Mouse (Mus musculus): ENCODE measurements around the gene Kmt5c. TPM values are rescaled to one million over a fixed set of nuclear protein-coding genes. Genes with fewer than 3 reads are reported as not detected.

The Kmt5c gene
- polyA plus RNA-seq, 1 experiment = 105 TPM

- Histone ChIP-seq H3K27ac (ENCODE audit: insufficient read depth, low read length) (no peak overlapping the region), H3K4me3 (ENCODE audit: extremely low read depth, insufficient read depth, insufficient read length) (peak overlapping the region; percentile 52; the same call in 1 of the 2 replicates), H3K36me3 (ENCODE audit: control insufficient read depth, insufficient read depth, low read length) (no peaks in the 10 kb centered on the region), H3K4me1 (ENCODE audit: control insufficient read depth, insufficient read depth, insufficient read length) (no peaks in the 10 kb centered on the region), H3K27me3 (ENCODE audit: control insufficient read depth, insufficient read depth, low read length) (peaks cover 17% of the 10 kb centered on the region)
- TF ChIP-seq CTCF (IDR thresholded peaks at IDR 0.05; ENCODE audit: extremely low read depth, insufficient read depth, insufficient read length, insufficient replicate concordance) = no peak
- TF ChIP-seq POLR2A (IDR thresholded peaks at IDR 0.05; ENCODE audit: low read depth, low read length) = no peak
- no peak for DNase-seq (ENCODE audit: low read depth in 1 of 2, low spot score in 2 of 2)
- WGBS = 3% methylated on average over 37 of the region's 56 CpGs
Measured at GRCm38 (mm10) chr7:4776861-4777830, 37.2 kb downstream of the Kmt5c start.

GRCm38 (mm10) chr7:4777851-4778637 is 38.1 kb downstream of the Kmt5c start:
- H3K4me3 ChIP-seq (ENCODE audit: extremely low read depth, insufficient read depth, insufficient read length) = no peak overlapping the region
- no peaks in the 10 kb centered on the region for H3K4me1 ChIP-seq (ENCODE audit: control insufficient read depth, insufficient read depth, insufficient read length)
- H3K36me3 ChIP-seq (ENCODE audit: control insufficient read depth, insufficient read depth, low read length) = no peaks in the 10 kb centered on the region
- DNase-seq (ENCODE audit: low read depth in 1 of 2, low spot score in 2 of 2) = no peak
- 51% methylated on average over 20 of the region's 20 CpGs for WGBS
- peaks cover 17% of the 10 kb centered on the region for H3K27me3 ChIP-seq (ENCODE audit: control insufficient read depth, insufficient read depth, low read length)
- H3K27ac ChIP-seq (ENCODE audit: insufficient read depth, low read length) = no peak overlapping the region
- TF ChIP-seq CTCF (IDR thresholded peaks at IDR 0.05; ENCODE audit: extremely low read depth, insufficient read depth, insufficient read length, insufficient replicate concordance) = no peak
- no peak for TF ChIP-seq POLR2A (IDR thresholded peaks at IDR 0.05; ENCODE audit: low read depth, low read length)

- TF ChIP-seq POLR2A (IDR thresholded peaks at IDR 0.05; ENCODE audit: low read depth, low read length) (no peak), CTCF (IDR thresholded peaks at IDR 0.05; ENCODE audit: extremely low read depth, insufficient read depth, insufficient read length, insufficient replicate concordance) (no peak)
- Histone ChIP-seq H3K36me3 (ENCODE audit: control insufficient read depth, insufficient read depth, low read length) (no peaks in the 10 kb centered on the region), H3K4me1 (ENCODE audit: control insufficient read depth, insufficient read depth, insufficient read length) (no peaks in the 10 kb centered on the region), H3K4me3 (ENCODE audit: extremely low read depth, insufficient read depth, insufficient read length) (no peak overlapping the region), H3K27ac (ENCODE audit: insufficient read depth, low read length) (no peak overlapping the region), H3K27me3 (ENCODE audit: control insufficient read depth, insufficient read depth, low read length) (peaks cover 14% of the 10 kb centered on the region)
- WGBS = 11% methylated on average over 5 of the region's 5 CpGs
- DNase-seq (ENCODE audit: low read depth in 1 of 2, low spot score in 2 of 2) = no peak
Measured at GRCm38 (mm10) chr7:4779921-4780320, 40.0 kb downstream of the Kmt5c start.

- DNase-seq (ENCODE audit: low read depth in 1 of 2, low spot score in 2 of 2) = no peak
- WGBS = 37% methylated on average over 3 of the region's 3 CpGs
- H3K27me3 ChIP-seq (ENCODE audit: control insufficient read depth, insufficient read depth, low read length) = peaks cover 7% of the 10 kb centered on the region
Measured at GRCm38 (mm10) chr7:4782130-4782529, 42.2 kb downstream of the Kmt5c start.

GRCm38 (mm10) chr7:4782759-4783158 is 42.8 kb downstream of the Kmt5c start, which contains the start of the genes Il11 and Tmem190:
Gene Il11 (minus strand): TSS chr7:4782859.
Gene Tmem190 (plus strand): TSS chr7:4782937.
- H3K36me3 ChIP-seq (ENCODE audit: control insufficient read depth, insufficient read depth, low read length) = no peaks in the 10 kb centered on the region
- TF ChIP-seq POLR2A (IDR thresholded peaks at IDR 0.05; ENCODE audit: low read depth, low read length) = no peak
- TF ChIP-seq CTCF (IDR thresholded peaks at IDR 0.05; ENCODE audit: extremely low read depth, insufficient read depth, insufficient read length, insufficient replicate concordance) = no peak
- no peak within 1 kb of the TSS for H3K4me3 ChIP-seq (ENCODE audit: extremely low read depth, insufficient read depth, insufficient read length)
- peaks cover 3% of the 10 kb centered on the region; the same call in 1 of the 2 replicates for H3K27me3 ChIP-seq (ENCODE audit: control insufficient read depth, insufficient read depth, low read length)
- 86% methylated on average over 2 of the region's 2 CpGs for WGBS
- no peak for DNase-seq (ENCODE audit: low read depth in 1 of 2, low spot score in 2 of 2)
- no peaks in the 10 kb centered on the region for H3K4me1 ChIP-seq (ENCODE audit: control insufficient read depth, insufficient read depth, insufficient read length)
- H3K27ac ChIP-seq (ENCODE audit: insufficient read depth, low read length) = no peak within 1 kb of the TSS

More at GRCm38 (mm10) chr7:4782130-4782529, 42.2 kb downstream of the Kmt5c start:
- no peak overlapping the region for H3K27ac ChIP-seq (ENCODE audit: insufficient read depth, low read length)
- no peaks in the 10 kb centered on the region for H3K4me1 ChIP-seq (ENCODE audit: control insufficient read depth, insufficient read depth, insufficient read length)
- TF ChIP-seq POLR2A (IDR thresholded peaks at IDR 0.05; ENCODE audit: low read depth, low read length) (no peak), CTCF (IDR thresholded peaks at IDR 0.05; ENCODE audit: extremely low read depth, insufficient read depth, insufficient read length, insufficient replicate concordance) (no peak)
- no peaks in the 10 kb centered on the region for H3K36me3 ChIP-seq (ENCODE audit: control insufficient read depth, insufficient read depth, low read length)
- no peak overlapping the region for H3K4me3 ChIP-seq (ENCODE audit: extremely low read depth, insufficient read depth, insufficient read length)

GRCm38 (mm10) chr7:4783667-4784268 is 43.9 kb downstream of the Kmt5c start:
- TF ChIP-seq POLR2A (IDR thresholded peaks at IDR 0.05; ENCODE audit: low read depth, low read length) = no peak
- TF ChIP-seq CTCF (IDR thresholded peaks at IDR 0.05; ENCODE audit: extremely low read depth, insufficient read depth, insufficient read length, insufficient replicate concordance) = no peak
- Histone ChIP-seq H3K27ac (ENCODE audit: insufficient read depth, low read length) (no peak overlapping the region), H3K4me1 (ENCODE audit: control insufficient read depth, insufficient read depth, insufficient read length) (no peaks in the 10 kb centered on the region; the same call in 1 of the 2 replicates), H3K27me3 (ENCODE audit: control insufficient read depth, insufficient read depth, low read length) (no peaks in the 10 kb centered on the region), H3K4me3 (ENCODE audit: extremely low read depth, insufficient read depth, insufficient read length) (no peak overlapping the region), H3K36me3 (ENCODE audit: control insufficient read depth, insufficient read depth, low read length) (no peaks in the 10 kb centered on the region)
- DNase-seq (ENCODE audit: low read depth in 1 of 2, low spot score in 2 of 2) = no peak
- 84% methylated on average over 14 of the region's 14 CpGs for WGBS
